Mouse (Mus musculus) hematopoietic stem cell, adult 5-6 weeks (primary cell): Measurements from ENCODE around the gene Senp2. TPM values are rescaled to one million over a fixed set of nuclear protein-coding genes. Genes with fewer than 3 reads are reported as not detected.

Experiments used
- ATAC-seq, 2 experiments: fragments of 125-278 bp in 1 of 2; replicated peaks in 1 of 2; 2 replicates each; pipeline ENCODE4 v1.8.0; 2016 to 2017; ENCODE audit warnings: inconsistent platforms in 2 of 2, mild to moderate bottlenecking in 2 of 2, moderate number of reproducible peaks in 2 of 2, low read depth in 1 of 2, moderate TSS enrichment in 1 of 2; ENCODE audit not compliant: low FRiP score in 2 of 2, poor library complexity in 2 of 2, severe bottlenecking in 2 of 2, insufficient read depth in 1 of 2, low TSS enrichment in 1 of 2
- total RNA-seq: library from RNA; stranded (forward); fragments of 172-1452, 232-1000 nt; gene quantifications from 2 replicates; pipeline ENCODE4 v1.2.3, GENCODE M21; 2017

Gene Senp2
- total RNA-seq, 1 experiment from 2014 or later, result 46.2 TPM

GRCm38 (mm10) chr16:22065536-22065935, 56.3 kb downstream of the Senp2 start:
- no peak for ATAC-seq

GRCm38 (mm10) chr16:22067406-22067805, 58.1 kb downstream of the Senp2 start:
- no peak for ATAC-seq

- ATAC-seq, result no peak
Observed at GRCm38 (mm10) chr16:22071361-22071760, 62.1 kb downstream of the Senp2 start.

- ATAC-seq, result no peak
Observed at GRCm38 (mm10) chr16:22075067-22075466, 65.8 kb downstream of the Senp2 start.

- no peak for ATAC-seq
Observed at GRCm38 (mm10) chr16:22075829-22076619, 66.7 kb downstream of the Senp2 start.

GRCm38 (mm10) chr16:22076620-22076941, 67.3 kb downstream of the Senp2 start:
- ATAC-seq, result no peak

GRCm38 (mm10) chr16:22080125-22080710, 70.9 kb downstream of the Senp2 start:
- ATAC-seq, result no peak

GRCm38 (mm10) chr16:22085411-22085810, 76.1 kb downstream of the Senp2 start:
- no peak for ATAC-seq

- no peak for ATAC-seq
Observed at GRCm38 (mm10) chr16:22091255-22091783, 82.0 kb downstream of the Senp2 start.

- ATAC-seq, result peak in 1 of 2 experiments; percentile 62; a peak in 1 of 4 replicates
Observed at GRCm38 (mm10) chr16:22095751-22096150, 86.5 kb downstream of the Senp2 start.

GRCm38 (mm10) chr16:22097659-22098058, 88.4 kb downstream of the Senp2 start:
- peak; percentile 47 to 77 for ATAC-seq

Other genes with a start within 250 kb of the Senp2 start
- gene Ehhadh, start 221.7 kb upstream of the Senp2 start, total RNA-seq, result 5.8 and 7.1 TPM in 2 replicates
- gene Map3k13, start 215.1 kb upstream of the Senp2 start, total RNA-seq, result not detected in 2 replicates
- 13.3 and 17.0 TPM in 2 replicates for gene Tmem41a, start 61.9 kb upstream of the Senp2 start, total RNA-seq
- gene Liph, start 13.8 kb upstream of the Senp2 start, total RNA-seq, result 0.10 and 0.13 TPM in 2 replicates
- gene Igf2bp2, start 153.8 kb downstream of the Senp2 start, total RNA-seq, result 1.8 and 2.8 TPM in 2 replicates